Mouse (Mus musculus): Measurements from ENCODE around the gene Cab39l. TPM values are rescaled to one million over a fixed set of nuclear protein-coding genes. Genes with fewer than 3 reads are reported as not detected.
A peak's percentile ranks its signal among the peaks of the same experiment; 100 is the strongest.
"Not testable (repeated sequence)": the region's sequence is repeated elsewhere in the genome, so short reads cannot be mapped to it uniquely, and the experiment has no call there.

The Cab39l gene
- 10 to 100 TPM; 22.9 to 27.1 TPM for total RNA-seq (2021)
- long read RNA-seq, transcript Cab39l-201 (11 exons, 3,037 nt): major isoform, 20 of 71 reads
- long read RNA-seq, partial matches to known transcripts: 1 of 71 reads
- long read RNA-seq, other reads (novel, unspliced or antisense): 50 of 71 reads

- DNase-seq (ENCODE audit: low spot score in 2 of 2): peak; percentile 93 to 97
These were observed at the start of gene Cab39l, which contains the start of gene Setdb2 for GRCm38 (mm10) chr14:59440558-59441471. Gene Cab39l (plus strand): TSS chr14:59440972. Gene Setdb2 (minus strand): TSS chr14:59440884.

DNA sequence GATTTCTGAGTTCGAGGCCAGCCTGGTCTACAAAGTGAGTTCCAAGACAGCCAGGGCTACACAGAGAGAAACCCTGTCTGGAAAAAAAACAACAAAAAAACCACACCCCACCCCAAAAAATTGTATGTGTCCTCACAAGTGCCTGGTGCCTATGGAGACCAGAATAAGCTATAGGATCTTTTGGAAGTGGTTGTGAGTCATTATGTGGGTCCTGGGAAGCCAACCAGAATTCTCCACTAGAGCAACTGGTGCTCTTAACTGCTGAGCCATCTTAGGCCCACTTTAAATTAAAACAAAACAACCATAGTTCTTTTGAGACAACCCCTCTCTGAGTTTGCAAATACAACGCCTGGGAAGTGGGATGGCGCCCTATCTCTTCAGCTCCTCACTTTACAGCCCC, 45.5 kb upstream of the Cab39l start, which contains the start of gene Phf11c:
Gene Phf11c (minus strand): TSS at position 101 of the 400 bp plus-strand sequence.
- no peak for DNase-seq (ENCODE audit: low spot score in 2 of 2)

DNA sequence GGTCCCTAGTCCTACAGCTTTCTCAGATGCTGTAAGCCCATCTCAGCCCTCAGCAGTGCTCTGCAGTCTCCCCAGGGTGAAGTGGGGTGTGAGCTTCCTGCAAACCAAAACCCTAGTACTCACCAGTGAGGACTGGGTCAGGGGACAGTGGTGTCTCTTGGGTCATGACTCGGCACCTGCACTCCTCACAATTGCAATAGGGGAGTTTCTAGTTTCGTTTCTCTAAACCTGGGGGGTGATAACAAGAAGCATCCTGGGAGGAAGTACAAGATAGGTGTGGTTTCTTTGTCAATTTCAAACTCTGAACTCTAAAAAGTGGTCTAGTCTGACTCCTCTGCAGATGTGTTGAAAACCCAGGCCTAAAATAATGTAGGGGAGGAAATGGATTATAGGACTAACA, 43.8 kb upstream of the Cab39l start:
- DNase-seq (ENCODE audit: low spot score in 2 of 2): no peak

GRCm38 (mm10) chr14:59414979-59415378, 25.8 kb upstream of the Cab39l start:
- not testable (repeated sequence) for DNase-seq (ENCODE audit: low spot score in 2 of 2)

DNA sequence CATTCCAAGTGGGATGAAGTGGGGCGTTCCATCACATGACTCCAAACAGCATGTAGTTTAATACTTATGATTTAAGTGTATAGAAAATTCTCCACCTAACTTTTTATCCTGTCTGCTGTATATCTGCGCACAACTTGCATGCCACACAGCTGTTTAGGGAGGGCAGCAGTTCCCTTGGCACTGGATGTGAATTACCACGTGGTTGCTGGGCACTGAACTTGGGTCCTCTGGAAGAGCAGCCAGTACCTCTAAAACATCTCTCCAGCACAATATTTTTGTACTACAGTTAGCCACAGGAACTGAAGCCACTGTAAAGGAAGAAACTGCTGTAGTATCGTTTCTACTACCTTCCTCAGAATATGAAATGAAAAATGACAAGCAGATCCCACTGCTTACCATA, 22.6 kb upstream of the Cab39l start:
- no peak for DNase-seq (ENCODE audit: low spot score in 2 of 2)

DNA sequence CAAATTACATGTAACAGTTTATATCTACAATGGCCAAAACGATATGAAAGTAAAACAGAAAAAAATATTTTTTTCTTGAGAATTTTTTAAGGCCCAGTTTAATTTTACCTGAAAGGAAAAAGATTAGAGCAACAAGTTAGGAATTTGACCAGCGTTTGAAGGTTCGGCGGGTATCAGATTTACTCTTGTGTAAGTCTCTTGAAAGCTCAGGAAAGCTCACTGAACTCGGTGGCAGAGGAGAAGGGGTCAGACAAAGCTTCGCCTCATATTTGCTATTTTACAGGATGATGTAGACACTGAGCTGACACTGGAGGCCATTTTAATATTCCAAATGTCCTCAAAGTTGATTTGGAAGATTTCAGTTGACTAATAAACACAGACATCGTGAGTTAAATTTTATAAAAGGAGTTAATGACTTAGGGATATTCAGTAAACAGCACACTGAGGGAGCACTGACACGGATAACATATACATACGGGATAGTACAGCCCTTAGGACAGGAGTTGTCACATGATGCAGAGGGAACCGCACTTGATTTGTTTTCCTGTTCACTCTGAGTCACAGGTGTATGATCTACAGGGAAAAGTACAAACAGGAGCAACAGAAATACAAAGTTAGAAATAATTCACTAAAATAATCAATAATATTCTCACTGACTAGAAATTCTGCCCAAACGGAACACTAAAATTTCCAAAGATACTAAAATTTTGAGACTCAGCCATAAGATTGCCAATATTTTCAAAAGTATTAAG, 17.7 kb upstream of the Cab39l start:
- no peak for DNase-seq (ENCODE audit: low spot score in 2 of 2)

DNA sequence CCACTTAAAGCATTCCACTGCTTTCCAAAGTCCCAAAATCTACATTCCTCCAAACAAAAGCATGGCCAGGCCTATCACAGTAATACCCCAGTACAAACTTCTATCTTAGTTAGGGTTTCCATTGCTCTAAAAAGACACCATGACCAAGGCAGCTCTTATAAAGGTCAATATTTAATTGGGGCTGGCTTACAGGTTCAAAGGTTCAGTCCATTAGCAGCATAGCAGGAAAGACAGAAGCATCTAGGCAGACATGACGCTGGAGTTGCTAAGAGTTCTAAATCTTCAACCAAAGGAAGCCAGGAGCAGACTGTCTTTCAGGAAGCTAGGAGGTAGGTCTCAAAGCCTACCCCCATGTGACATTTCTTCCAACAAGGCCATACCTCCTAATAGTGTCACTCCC, 10.2 kb upstream of the Cab39l start:
- no peak for DNase-seq (ENCODE audit: low spot score in 2 of 2)

DNA sequence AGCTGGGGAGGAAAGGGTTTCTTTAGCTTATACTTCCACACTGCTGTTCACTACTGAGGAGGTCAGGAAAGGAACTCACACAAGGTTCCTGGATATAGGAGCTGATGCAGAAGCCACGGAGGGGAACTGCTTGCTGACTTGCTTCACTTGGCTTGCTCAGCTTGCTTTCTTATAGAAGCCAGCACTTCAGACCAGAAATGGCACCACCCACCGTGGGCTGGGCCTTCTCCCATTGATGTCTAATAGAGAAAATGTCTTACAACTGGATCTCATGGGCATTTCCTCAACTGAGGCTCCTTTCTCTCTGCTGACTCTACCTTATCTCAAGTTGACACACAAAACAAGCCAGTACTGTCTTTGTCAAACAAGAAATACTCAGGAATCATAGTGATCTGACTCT, 6.9 kb upstream of the Cab39l start:
- no peak for DNase-seq (ENCODE audit: low spot score in 2 of 2)

GRCm38 (mm10) chr14:59435206-59435605, 5.6 kb upstream of the Cab39l start:
- DNase-seq (ENCODE audit: low spot score in 2 of 2): no peak

DNA sequence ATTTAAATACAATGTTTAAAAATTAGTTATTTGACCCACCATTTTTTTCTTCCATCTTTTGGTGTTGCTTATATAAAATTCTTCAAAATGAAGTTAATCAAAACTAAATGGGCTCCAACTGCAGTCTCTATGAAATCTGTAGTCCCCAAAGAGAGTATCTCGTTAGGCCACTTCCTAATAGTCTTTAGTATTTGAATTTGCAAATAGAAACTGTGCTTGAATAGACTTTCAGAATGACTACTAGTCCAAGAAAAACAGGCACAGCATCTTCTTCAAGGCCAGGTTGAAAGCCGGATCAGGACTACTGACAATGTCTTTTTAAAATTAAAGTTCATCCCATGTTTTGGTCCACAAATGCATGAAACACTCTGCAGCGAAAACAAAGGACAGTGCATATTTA, 3.4 kb upstream of the Cab39l start:
- DNase-seq (ENCODE audit: low spot score in 2 of 2): no peak

GRCm38 (mm10) chr14:59438505-59438904, 2.3 kb upstream of the Cab39l start:
- DNase-seq (ENCODE audit: low spot score in 2 of 2): no peak

DNA sequence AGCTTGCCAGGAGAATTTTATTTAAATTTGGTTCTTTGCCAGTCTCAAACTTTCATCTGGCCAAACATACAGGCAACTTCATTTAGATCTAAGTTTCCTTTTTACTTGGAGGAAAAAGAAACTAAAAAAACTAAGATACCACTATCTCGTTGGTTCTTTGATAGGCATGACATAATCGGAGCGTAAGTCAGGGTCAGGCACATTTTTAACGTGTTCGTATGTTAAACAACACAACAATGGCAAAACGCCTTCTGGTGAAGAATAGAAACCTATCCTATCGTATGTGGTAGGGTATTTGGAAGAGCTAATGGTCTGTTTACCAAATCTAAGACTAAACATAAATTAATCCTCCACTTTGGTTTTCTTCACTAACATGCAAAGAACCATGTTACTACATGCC, 733 bp upstream of the Cab39l start:
- DNase-seq (ENCODE audit: low spot score in 2 of 2): no peak

- DNase-seq (ENCODE audit: low spot score in 2 of 2): no peak
These were observed 667 bp downstream of the Cab39l start for GRCm38 (mm10) chr14:59441472-59441805.

DNA sequence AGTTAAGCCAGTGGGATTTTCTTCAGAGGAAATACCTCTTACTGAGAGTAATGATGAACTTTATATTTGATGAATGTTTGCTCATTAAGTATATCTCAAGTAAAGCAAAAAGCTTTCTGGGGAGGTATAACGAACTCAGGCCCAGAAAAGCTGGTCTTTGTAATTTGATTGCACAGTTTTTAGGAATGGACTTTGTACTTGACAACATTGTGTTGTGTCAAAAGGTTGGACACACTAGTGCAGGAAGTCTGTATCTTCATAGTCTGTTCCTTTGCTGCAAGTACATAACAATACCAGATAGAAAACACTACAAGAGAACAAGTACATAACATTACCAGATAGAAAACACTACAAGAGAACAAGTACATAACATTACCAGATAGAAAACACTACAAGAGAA, 4.6 kb downstream of the Cab39l start:
- DNase-seq (ENCODE audit: low spot score in 2 of 2): no peak

GRCm38 (mm10) chr14:59447981-59448380, 7.2 kb downstream of the Cab39l start:
- DNase-seq (ENCODE audit: low spot score in 2 of 2): no peak

DNA sequence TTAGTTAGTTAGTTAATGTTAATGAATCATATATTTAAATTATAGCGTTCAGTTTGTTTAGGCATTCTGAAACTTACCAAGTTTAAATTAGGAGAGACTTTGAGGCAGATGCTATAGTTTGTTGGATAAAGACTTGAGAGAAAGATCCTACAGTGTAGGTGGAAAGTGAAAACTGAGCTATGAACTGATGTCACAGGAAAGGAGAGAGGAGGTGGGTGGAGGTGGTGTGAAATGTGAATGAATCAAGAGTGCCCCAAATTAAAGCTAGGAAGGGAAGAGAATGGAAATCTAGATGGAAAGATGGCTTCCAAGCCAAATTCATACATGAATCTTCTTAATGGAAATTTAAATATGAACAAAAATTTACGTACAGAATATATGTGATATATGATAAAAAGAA, 25.7 kb downstream of the Cab39l start:
- no peak for DNase-seq (ENCODE audit: low spot score in 2 of 2)

DNA sequence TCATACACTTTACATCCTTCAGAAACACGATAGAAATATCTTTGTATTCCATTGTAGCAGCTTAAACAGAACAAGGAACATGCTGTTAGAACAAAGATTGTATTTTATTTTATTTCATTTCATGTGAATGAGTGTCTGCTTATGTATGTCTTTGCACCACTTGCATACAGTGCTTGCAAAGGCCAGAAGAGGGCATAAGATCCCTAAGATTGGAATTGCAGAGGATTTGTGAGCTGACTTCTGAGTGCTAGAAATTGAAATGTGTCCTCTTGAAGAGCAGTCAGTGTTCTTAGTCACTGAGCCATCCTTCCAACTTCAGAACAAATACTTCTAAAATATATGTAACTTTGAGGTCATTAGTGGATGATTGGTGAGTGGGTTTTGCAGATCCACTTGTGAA, 27.0 kb downstream of the Cab39l start:
- DNase-seq (ENCODE audit: low spot score in 2 of 2): peak in 1 of 2 experiments; percentile 40

DNA sequence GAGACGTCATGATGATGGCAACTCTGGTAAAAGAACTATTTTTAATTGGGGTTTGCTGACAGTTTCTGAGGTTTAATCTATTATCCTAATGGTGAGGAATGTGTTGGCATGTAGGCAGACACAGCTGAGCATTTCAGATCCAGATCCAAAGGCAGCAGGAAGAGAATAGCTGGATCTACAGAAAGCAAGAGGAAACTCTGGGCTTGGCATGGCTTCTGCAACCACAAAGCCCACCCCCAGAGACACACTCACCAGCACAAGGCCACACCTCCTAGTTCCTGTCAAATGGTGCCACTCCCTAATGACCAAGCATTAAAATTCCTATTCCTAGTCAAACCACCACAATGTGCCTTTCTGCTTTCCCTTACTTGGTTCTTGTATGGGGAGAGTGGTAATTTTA, 30.0 kb downstream of the Cab39l start:
- DNase-seq (ENCODE audit: low spot score in 2 of 2): no peak

GRCm38 (mm10) chr14:59478699-59479098, 37.9 kb downstream of the Cab39l start:
- DNase-seq (ENCODE audit: low spot score in 2 of 2): peak; percentile 11 to 71

DNA sequence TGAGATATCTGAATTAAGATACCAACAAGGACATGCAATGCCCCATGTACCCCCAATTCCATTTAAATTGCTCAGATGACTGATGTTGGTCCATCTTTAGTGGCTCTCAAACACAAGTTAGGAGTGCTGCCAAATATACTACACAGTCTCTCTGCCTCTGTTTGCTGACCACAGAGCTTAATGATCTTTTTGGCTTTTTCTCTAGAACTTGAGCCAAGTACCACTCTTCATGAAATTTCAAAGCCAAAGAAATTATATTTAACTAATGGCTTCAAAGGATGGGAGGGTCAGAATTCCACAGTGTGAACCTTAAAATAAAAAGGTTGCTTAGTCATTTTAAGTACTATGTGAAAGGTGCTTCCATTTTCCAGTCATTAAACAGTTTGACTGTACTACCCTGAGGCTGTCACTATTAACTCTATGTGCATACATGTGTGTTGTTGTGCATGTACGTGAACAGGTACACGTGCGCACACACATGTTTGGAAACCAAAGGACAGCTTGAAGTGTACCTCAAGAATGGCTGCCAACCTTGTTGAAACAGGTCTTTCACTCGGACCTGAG, 44.6 kb downstream of the Cab39l start:
- no peak for DNase-seq (ENCODE audit: low spot score in 2 of 2)

DNA sequence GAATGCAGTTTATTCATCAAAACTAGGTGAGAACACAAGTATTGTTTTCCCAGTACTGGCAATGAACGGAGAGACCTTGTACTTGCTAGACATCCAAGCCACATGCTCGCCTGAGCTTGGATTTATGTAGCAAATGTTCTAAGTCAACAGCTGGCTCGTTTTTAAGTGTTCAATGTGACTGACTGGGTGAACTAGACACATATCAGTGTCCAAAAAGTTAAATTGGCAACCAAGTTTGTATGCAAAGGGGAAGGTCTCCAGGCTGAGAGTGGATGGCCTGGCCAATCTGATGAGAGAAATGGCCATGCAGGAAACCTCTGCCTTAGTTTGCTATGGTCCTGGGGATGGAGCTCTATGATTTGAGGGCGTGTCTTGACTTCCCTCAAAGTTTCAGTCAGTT, 51.6 kb downstream of the Cab39l start:
- DNase-seq (ENCODE audit: low spot score in 2 of 2): no peak

GRCm38 (mm10) chr14:59497928-59498327, 57.2 kb downstream of the Cab39l start:
- no peak for DNase-seq (ENCODE audit: low spot score in 2 of 2)
